Mouse (Mus musculus): Measurements from ENCODE around the gene Arl16.

DNA sequence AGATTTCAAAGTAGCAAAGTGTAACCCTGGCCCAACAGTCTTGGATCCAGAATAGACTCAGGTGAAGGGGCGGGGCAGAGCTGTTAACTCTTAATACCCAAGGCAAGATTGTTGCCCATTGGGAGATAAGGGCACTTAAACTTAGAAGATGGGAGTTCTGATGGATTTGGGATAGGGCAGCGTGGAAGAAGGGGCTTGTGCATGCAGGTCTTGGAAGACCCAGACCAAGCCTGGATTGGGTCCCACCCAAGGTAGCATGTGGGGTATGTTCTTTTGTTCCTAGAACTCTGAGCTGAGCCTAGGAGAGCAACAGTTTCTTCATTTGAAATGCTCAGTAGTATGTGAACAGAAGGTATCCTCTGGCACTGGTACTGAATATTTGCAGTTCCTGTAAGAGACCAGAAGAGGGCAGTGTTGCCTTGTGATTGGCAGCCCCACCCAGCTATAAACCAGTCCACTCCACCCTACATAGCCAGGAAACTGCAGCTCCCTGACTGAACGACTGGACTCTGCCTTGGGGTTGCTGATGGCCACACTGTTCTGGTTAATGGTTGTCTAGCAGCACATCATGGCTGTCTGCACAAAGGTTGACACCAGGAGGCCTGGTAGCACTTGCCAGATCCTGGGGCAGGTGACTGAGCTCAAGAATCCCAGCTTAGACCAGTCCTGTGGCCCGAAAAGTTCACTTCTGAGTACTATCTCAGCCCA is 21.8 kb upstream of the Arl16 start:
- peak; percentile 97 for TF ChIP-seq CTCF (conservative IDR thresholded peaks at IDR 0.05; ENCODE audit: insufficient read depth, insufficient read length, low read depth, low read length)
- peak; percentile 51 for TF ChIP-seq POLR2A (IDR thresholded peaks at IDR 0.05; ENCODE audit: low read depth, low read length)
